Mouse (Mus musculus) left cerebral cortex, adult 9 months (tissue): Measurements from ENCODE around the gene Vmo1.

Experiments used
- DNase-seq, 2 experiments: peaks; one replicate each; pipeline ENCODE4 v3.0.0; 2022; ENCODE audit warnings: low spot score in 2 of 2

Gene Vmo1

DNA sequence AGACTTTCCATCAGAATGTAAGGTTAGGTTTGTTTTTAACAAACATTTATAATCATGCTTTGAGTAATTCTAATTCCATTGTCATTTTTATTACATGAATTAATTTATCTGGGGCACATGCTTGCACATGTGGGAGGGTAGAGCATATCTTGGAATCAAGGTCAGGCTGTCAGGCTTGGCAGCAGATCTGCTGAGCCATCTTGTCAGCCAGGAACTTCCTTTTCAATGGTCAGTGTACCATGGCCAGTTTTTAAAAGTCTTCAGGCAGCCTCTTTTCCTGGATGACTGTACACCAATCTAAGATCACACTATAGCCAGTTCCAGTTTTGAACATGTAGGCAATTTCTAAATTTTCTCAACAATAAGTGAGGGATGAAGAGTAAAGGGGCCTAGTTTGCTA is 41.7 kb downstream of the Vmo1 start:
- no peak for DNase-seq

DNA sequence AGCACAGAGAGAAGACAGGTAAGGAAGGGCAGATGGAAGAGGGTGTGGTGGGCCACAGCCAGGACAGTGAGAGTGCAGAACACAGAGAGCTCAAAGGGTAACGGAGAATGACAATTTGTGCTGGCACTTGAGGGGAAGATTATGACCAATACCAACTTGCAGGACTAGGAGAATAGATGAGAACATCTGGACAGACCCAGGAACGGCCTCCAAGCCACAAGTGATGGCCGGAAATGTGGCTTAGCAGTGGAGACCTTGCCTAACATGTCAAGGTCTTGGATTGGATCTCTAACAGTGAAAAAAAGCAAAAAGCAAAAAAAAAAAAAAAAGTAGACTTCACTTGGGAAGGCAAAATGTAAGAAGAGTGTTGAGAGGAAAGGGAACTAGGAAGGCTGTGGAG is 44.7 kb downstream of the Vmo1 start:
- no peak for DNase-seq

DNA sequence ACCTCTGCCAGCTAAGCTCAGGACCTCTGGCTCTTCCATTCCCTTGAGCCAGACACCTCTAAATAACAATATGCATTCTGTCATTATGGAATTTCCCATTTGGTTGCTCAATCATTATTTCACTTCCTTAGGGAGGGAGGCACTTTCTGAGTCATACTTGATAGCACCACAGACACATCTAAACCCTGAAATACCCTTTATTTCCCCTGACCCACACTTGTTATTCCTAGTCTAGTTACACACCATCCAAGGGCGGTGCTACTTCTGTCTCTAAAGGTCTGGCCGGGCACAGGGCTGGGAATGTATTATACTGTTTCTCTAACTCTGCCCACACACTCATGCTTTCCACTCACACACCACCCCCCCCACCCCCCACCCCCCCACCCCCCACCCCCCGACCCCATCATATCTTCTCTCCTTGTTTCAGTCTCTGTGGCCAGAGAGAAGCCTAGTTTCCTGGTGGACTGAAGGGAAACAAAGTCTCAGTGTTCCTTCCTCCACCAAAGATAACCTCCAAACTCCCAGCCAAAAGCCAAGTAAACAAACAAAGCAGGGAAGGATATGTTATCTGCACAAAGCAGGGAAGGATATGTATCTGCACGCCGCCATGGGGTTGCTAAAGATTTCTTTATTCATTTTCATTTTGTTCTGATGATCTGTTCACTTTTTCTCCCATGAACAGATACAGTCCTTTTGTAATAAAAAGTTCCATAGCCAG is 46.4 kb downstream of the Vmo1 start:
- no peak for DNase-seq

DNA sequence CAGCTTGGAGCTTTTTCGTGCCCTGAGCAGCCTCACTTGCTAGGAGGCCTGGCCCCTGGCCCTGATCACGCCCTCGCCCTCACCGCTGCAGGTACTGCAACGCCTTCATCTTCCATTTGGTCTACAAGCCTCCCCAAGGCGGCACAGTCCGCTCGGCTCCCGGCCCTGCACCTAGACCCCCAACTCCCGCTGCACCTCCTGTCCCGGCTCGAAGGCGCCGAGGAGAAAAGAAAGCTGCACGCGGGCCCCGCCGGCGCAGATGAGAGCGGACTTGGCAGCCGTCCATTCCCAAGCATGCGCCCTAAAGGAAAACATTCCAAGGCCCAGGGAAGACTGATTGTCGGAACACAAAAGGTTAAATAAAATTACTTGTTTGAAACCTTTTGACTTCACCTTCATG is 48.6 kb downstream of the Vmo1 start:
- no peak for DNase-seq

DNA sequence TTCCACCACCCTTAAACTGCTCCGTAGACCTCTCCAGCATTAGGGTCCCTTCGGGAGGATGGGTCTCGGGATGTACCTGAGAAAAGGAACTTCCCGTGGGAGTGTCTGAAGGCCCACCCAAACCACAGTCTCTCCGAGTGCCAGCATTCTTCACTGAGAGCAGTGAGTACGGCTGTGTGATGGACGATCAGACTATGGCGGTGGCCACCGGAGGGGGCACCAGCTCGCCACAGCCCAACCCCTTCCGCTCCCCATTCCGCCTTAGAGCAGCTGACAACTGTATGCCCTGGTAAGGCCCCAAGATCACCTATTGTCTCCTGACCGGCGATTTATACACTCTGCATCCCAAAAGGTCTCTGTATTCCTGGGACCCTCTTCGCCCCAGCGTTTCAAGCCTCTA is 49.2 kb downstream of the Vmo1 start:
- DNase-seq = no peak

DNA sequence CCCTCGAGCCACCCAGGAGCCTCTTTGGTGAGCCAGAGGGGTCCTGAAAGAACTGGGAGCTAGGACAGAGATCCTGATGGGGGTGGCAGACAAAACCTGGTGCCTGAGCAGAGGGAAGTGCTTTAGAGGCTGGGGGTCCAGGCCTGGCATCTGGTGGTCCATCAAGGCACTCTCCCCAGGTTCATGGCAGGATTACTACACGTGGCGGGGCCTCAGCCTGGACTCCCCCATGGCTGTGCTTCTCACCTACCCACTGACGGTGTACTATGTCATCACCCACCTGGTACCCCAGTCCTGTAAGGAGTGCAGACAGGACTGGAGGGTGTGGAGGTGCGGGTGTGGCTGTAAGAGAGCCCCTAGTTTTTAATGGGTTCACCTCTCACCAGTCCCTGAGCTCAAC is 50.4 kb downstream of the Vmo1 start:
- DNase-seq = no peak
